Comparison of ENCODE assay signal across 17 mouse cellular contexts in genomic region chr5:118354871-118355270, GRCm38 (mm10).
A peak's percentile ranks its signal among the peaks of the same experiment; 100 is the strongest.
DNase-seq lines count a peak whose midpoint lies in the region; ATAC-seq and TF ChIP-seq lines count a peak whose summit lies in the region.
"Had no signal": no experiment of that assay in that cellular context is flagged by ENCODE, and none has a peak within 500 bp of the region (broad histone marks: within the 10 kb centered on the region; RNA-seq: fewer than 3 reads in every experiment).

No protein-coding gene starts in this region.

- DNase-seq in heart, postnatal 36 days: no peak
- DNase-seq in cerebellum, postnatal 25 days: no peak
- no peak for DNase-seq in liver, embryonic 11.5 days (ENCODE audit: low spot score)
- DNase-seq: adrenal gland, postnatal 10 days; cerebellum, adult 2 months; heart, adult 2 months; kidney, adult 2 months; liver, embryonic 13.5 days; thymus, postnatal 14 days had no signal

- no peak overlapping the region for H3K4me3 ChIP-seq in heart, embryonic 13.5 days
- H3K4me3 ChIP-seq in E14TG2a.4 (replicated peaks; ENCODE audit: low read length): 0 out of 2 replicates have a peak overlapping the region, but pooled peaks have one; percentile 23
- H3K4me3 ChIP-seq in embryonic facial prominence, embryonic 12.5 days: no peak overlapping the region
- no peak overlapping the region for H3K4me3 ChIP-seq in limb, embryonic 12.5 days (replicated peaks)
- H3K4me3 ChIP-seq in intestine, embryonic 16.5 days (ENCODE audit: low read length): no peak overlapping the region
- no peak overlapping the region for H3K4me3 ChIP-seq in liver, embryonic 11.5 days (ENCODE audit: low read depth, low read length)
- H3K4me3 ChIP-seq: heart, adult 2 months; layer of hippocampus, adult 2 months; liver, embryonic 13.5 days; neural tube, embryonic 15.5 days had no signal

- no peaks in the 10 kb centered on the region; the same call in 1 of the 2 replicates for H3K9me3 ChIP-seq in heart, embryonic 13.5 days
- H3K9me3 ChIP-seq in E14TG2a.4 (ENCODE audit: low read length): peaks cover 27% of the 10 kb centered on the region
- no peaks in the 10 kb centered on the region for H3K9me3 ChIP-seq in embryonic facial prominence, embryonic 12.5 days
- no peaks in the 10 kb centered on the region for H3K9me3 ChIP-seq in limb, embryonic 12.5 days
- H3K9me3 ChIP-seq in intestine, embryonic 16.5 days (ENCODE audit: control insufficient read depth, low read length): 0 out of 2 replicates have a peak, but pooled peaks cover 3% of the 10 kb centered on the region
- no peaks in the 10 kb centered on the region for H3K9me3 ChIP-seq in liver, embryonic 11.5 days (ENCODE audit: control insufficient read depth, low read length)
- H3K9me3 ChIP-seq: neural tube, embryonic 15.5 days had no signal

- no peak for ATAC-seq in heart, embryonic 13.5 days (ENCODE audit: extremely low read depth, insufficient number of reproducible peaks, low FRiP score, low TSS enrichment)
- ATAC-seq in embryonic facial prominence, embryonic 12.5 days (ENCODE audit: insufficient number of reproducible peaks, insufficient read depth, low FRiP score, low TSS enrichment): no peak
- ATAC-seq in limb, embryonic 12.5 days (ENCODE audit: insufficient number of reproducible peaks, insufficient read depth, low FRiP score, low TSS enrichment, low read depth): no peak
- no peak for ATAC-seq in intestine, embryonic 16.5 days
- ATAC-seq in liver, embryonic 11.5 days (replicated peaks; ENCODE audit: low FRiP score): no peak

- 0 out of 2 replicates have a peak, but pooled peaks cover 2% of the 10 kb centered on the region for H3K27me3 ChIP-seq in heart, embryonic 13.5 days (replicated peaks)
- H3K27me3 ChIP-seq in E14TG2a.4 (ENCODE audit: insufficient read depth, low read length): 0 out of 2 replicates have a peak, but pooled peaks cover 2% of the 10 kb centered on the region
- H3K27me3 ChIP-seq in embryonic facial prominence, embryonic 12.5 days: no peaks in the 10 kb centered on the region
- H3K27me3 ChIP-seq in limb, embryonic 12.5 days: no peaks in the 10 kb centered on the region
- H3K27me3 ChIP-seq in intestine, embryonic 16.5 days (replicated peaks; ENCODE audit: control insufficient read depth, insufficient read depth, low read length): no peaks in the 10 kb centered on the region
- H3K27me3 ChIP-seq in liver, embryonic 11.5 days (replicated peaks; ENCODE audit: control insufficient read depth, insufficient read depth, low read length): no peaks in the 10 kb centered on the region
- H3K27me3 ChIP-seq: neural tube, embryonic 15.5 days had no signal

- H3K4me2 ChIP-seq in heart, embryonic 13.5 days: no peak overlapping the region
- H3K4me2 ChIP-seq in embryonic facial prominence, embryonic 12.5 days (replicated peaks): no peak overlapping the region
- H3K4me2 ChIP-seq in limb, embryonic 12.5 days: no peak overlapping the region
- H3K4me2 ChIP-seq in intestine, embryonic 16.5 days (ENCODE audit: low read depth, low read length): no peak overlapping the region
- no peak overlapping the region for H3K4me2 ChIP-seq in liver, embryonic 11.5 days
- H3K4me2 ChIP-seq: liver, embryonic 13.5 days; neural tube, embryonic 15.5 days had no signal

- 35% methylated on average over 3 of the region's 3 CpGs for WGBS in heart, embryonic 13.5 days
- 15% methylated on average over 3 of the region's 3 CpGs for WGBS in embryonic facial prominence, embryonic 12.5 days
- WGBS in limb, embryonic 12.5 days: 53% methylated on average over 3 of the region's 3 CpGs
- WGBS in intestine, embryonic 16.5 days: 39% methylated on average over 3 of the region's 3 CpGs
- 61% methylated on average over 3 of the region's 3 CpGs for WGBS in liver, embryonic 11.5 days

- no peak overlapping the region for H3K9ac ChIP-seq in heart, embryonic 13.5 days
- no peak overlapping the region for H3K9ac ChIP-seq in embryonic facial prominence, embryonic 12.5 days
- H3K9ac ChIP-seq in limb, embryonic 12.5 days (replicated peaks): no peak overlapping the region
- no peak overlapping the region for H3K9ac ChIP-seq in intestine, embryonic 16.5 days (ENCODE audit: low read depth, low read length)
- no peak overlapping the region for H3K9ac ChIP-seq in liver, embryonic 11.5 days (ENCODE audit: low read depth, low read length)
- H3K9ac ChIP-seq: liver, embryonic 13.5 days; neural tube, embryonic 15.5 days had no signal

- H3K36me3 ChIP-seq in heart, embryonic 13.5 days: no peaks in the 10 kb centered on the region
- peaks cover 3% of the 10 kb centered on the region; the same call in 1 of the 2 replicates for H3K36me3 ChIP-seq in E14TG2a.4 (ENCODE audit: insufficient read depth, low read length)
- no peaks in the 10 kb centered on the region for H3K36me3 ChIP-seq in embryonic facial prominence, embryonic 12.5 days
- no peaks in the 10 kb centered on the region for H3K36me3 ChIP-seq in limb, embryonic 12.5 days
- H3K36me3 ChIP-seq in intestine, embryonic 16.5 days (ENCODE audit: control insufficient read depth, insufficient read depth, low read length): no peaks in the 10 kb centered on the region
- H3K36me3 ChIP-seq in liver, embryonic 11.5 days (ENCODE audit: control insufficient read depth, insufficient read depth, low read length): no peaks in the 10 kb centered on the region
- H3K36me3 ChIP-seq: G1E; liver, embryonic 13.5 days; neural tube, embryonic 15.5 days had no signal

- H3K27ac ChIP-seq in heart, embryonic 13.5 days (replicated peaks): peak overlapping the region; percentile 39; the same call in 1 of the 2 replicates
- H3K27ac ChIP-seq in embryonic facial prominence, embryonic 12.5 days: peak overlapping the region; percentile 81; the same call in 1 of the 2 replicates
- H3K27ac ChIP-seq in limb, embryonic 12.5 days: peak overlapping the region; percentile 91
- no peak overlapping the region for H3K27ac ChIP-seq in intestine, embryonic 16.5 days (ENCODE audit: low read length)
- no peak overlapping the region for H3K27ac ChIP-seq in liver, embryonic 11.5 days (ENCODE audit: low read depth, low read length)
- H3K27ac ChIP-seq: heart, adult 2 months; layer of hippocampus, adult 2 months; liver, embryonic 13.5 days; neural tube, embryonic 15.5 days had no signal

- no peak for TF ChIP-seq CTCF in E14TG2a.4 (conservative IDR thresholded peaks at IDR 0.05; ENCODE audit: low read length)

- intact Hi-C loops in heart, postnatal 36 days (cut with DNase I): no loop called here

- H3K4me1 ChIP-seq in heart, embryonic 13.5 days: peaks cover 32% of the 10 kb centered on the region
- H3K4me1 ChIP-seq in E14TG2a.4 (replicated peaks; ENCODE audit: low read depth, low read length): peaks cover 67% of the 10 kb centered on the region
- H3K4me1 ChIP-seq in embryonic facial prominence, embryonic 12.5 days: peaks cover 37% of the 10 kb centered on the region
- peaks cover 36% of the 10 kb centered on the region for H3K4me1 ChIP-seq in limb, embryonic 12.5 days (replicated peaks)
- 0 out of 2 replicates have a peak, but pooled peaks cover 3% of the 10 kb centered on the region for H3K4me1 ChIP-seq in intestine, embryonic 16.5 days (ENCODE audit: control insufficient read depth, insufficient read depth, low read length)
- peaks cover 3% of the 10 kb centered on the region; the same call in 1 of the 2 replicates for H3K4me1 ChIP-seq in liver, embryonic 11.5 days (replicated peaks; ENCODE audit: control insufficient read depth, insufficient read depth, low read length)

Comparison
In these comparisons a context has a peak if more than half of its experiments do, and no peak if none do; other contexts are left out.
1. H3K27ac ChIP-seq: peak in heart, embryonic 13.5 days (single experiment), embryonic facial prominence, embryonic 12.5 days (single experiment) and limb, embryonic 12.5 days (single experiment); none in intestine, embryonic 16.5 days (single experiment) and liver, embryonic 11.5 days (single experiment).